Mouse (Mus musculus) urinary bladder, postnatal 14 days (tissue): Measurements from ENCODE around the gene Ticrr.
A peak's percentile ranks its signal among the peaks of the same experiment; 100 is the strongest.

Source experiments
- DNase-seq: peaks from one replicate; pipeline ENCODE4 v3.0.0; 2021; ENCODE audit warnings: low spot score

Ticrr gene

DNA sequence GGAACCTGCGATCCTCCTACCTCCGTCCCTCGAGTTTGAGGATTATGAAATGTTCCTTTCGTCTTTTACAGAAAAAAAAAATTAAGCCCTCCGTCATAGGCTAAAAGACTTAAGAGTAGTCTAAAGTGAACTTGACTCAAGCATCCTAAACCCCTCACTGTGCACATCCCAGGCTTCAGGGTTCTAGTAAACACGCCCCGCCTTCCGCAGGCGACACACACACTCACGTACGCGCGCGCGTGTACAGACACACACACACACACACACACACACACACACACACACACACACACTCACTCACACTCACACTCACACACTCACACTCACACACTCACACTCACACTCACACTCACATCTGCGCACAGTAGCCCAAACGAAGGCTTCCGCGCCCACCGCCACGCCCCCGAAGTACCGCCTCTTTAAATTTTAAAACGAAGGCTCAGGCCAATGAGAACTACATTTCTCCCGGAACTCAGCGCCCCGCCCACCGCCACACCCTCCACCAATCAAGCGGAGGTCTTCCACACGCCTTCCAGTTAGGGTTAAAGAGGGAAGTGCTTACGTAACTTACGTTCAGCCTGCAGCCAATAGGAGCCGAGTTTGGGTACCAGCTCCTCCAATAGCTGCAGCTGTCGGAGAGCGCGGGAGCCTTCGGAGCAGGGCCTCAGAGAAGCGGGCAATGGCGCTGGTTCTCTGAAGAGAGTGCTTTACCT lies at the start of gene Ticrr:
TSS of gene Ticrr (plus strand) at position 619 of the 713 bp plus-strand sequence.
- peak; percentile 98 for DNase-seq

GRCm38 (mm10) chr7:79611901-79612300 lies 48.1 kb upstream of the Ticrr start:
- DNase-seq: no peak

- peak; percentile 59 for DNase-seq
Observed at GRCm38 (mm10) chr7:79612783-79613182, 47.2 kb upstream of the Ticrr start.

GRCm38 (mm10) chr7:79613314-79613713 lies 46.7 kb upstream of the Ticrr start:
- no peak for DNase-seq

DNA sequence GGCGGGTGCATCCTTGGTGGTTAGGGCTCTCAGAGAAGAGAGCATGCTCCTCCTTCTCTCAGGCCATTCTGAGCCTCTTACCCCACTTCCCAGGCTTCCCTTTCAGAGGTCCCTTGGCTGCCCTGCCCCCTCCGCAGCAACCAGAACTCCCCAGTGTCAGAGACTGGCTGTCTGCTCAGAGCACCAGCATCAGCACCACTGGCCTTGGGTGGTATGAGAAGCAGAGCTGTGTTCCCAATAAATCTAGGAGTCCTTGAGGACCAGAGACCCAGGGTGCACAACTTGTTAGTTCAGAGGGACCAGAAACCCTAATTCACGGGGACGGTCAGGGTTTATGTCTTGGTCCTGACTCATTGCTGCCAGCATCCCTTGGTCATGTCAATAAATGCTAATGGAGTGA lies 45.0 kb upstream of the Ticrr start:
- DNase-seq: no peak

DNA sequence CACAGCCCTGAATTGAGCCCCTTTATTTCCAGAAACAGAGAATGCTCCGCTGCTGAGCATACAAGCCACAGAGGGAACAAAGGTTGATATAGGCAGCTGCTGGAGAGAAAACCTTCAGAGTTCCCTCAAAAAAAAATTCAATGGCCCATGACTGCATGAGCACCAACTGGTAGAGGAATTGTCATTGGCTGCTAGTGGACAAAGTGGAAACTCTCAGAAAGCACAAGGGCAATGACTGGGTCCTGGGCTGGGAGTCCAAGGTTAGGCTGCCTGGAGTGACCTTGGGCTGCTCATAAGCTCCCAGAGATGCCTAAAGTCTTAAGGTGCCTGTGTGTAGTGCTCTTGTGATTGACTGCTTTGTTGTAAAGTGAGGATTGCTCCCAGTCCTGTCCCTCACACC lies 44.1 kb upstream of the Ticrr start:
- DNase-seq: no peak

DNA sequence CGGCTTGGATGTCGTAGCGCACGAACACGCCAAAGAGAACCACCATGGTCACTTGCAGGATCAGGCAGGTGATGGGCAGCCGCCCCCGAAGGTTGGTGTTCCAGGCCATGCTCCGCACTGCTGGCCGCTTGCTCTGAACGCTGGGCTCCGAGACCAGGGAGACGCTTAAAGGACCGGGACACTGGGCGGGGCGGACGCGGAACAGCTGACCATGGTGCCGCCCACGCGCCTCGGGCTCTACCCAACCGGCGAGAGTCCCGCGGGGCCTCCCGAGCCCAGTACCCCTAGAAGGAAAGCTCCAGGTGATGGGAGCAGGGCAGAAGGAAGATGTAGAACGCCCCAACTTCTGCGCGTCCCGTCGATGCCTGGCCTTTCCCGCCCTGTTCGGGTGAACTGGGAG lies 42.6 kb upstream of the Ticrr start, which contains the start of gene Rhcg:
TSS of gene Rhcg (minus strand) at position 240 of the 400 bp plus-strand sequence.
- DNase-seq: no peak

DNA sequence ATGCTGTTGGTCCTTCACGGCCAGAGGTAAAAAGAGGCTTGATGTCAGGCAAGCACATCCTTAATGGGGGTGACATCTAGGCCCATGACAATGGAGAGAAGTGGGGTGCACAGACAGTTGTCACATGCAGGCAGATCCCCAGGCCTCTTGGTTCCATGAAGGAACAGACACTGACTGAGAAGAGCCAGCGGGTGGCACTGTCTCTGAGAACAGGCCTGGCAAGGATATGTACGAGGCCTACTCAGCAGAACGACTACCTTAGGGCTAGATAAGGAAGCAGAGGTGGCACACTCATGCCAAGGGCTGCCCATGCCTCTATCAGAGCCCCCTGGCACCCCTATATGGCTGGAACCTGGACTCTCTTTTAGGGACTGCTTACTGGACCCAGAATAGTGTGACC lies 40.5 kb upstream of the Ticrr start:
- DNase-seq: no peak

DNA sequence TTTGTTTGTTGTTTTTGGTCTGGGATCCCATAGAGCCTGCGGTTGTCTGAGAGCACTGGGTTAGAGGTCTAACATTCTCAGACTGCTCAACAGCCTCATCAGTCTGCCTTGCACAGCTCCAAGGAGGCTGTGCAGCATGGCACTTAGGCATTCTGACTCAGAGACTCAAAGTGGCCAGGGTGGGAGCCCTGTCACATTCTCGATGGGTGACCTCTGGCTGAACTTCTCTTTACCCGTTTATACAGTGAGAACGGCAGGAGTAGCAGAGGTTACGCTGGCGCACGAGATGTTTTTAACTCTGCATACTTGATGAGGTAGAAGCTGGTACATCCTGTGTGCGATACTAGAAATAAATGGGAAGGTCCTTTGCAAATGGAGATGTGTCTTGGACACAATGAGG lies 36.9 kb upstream of the Ticrr start:
- no peak for DNase-seq

- DNase-seq: no peak
Observed at GRCm38 (mm10) chr7:79626170-79626569, 33.8 kb upstream of the Ticrr start.

DNA sequence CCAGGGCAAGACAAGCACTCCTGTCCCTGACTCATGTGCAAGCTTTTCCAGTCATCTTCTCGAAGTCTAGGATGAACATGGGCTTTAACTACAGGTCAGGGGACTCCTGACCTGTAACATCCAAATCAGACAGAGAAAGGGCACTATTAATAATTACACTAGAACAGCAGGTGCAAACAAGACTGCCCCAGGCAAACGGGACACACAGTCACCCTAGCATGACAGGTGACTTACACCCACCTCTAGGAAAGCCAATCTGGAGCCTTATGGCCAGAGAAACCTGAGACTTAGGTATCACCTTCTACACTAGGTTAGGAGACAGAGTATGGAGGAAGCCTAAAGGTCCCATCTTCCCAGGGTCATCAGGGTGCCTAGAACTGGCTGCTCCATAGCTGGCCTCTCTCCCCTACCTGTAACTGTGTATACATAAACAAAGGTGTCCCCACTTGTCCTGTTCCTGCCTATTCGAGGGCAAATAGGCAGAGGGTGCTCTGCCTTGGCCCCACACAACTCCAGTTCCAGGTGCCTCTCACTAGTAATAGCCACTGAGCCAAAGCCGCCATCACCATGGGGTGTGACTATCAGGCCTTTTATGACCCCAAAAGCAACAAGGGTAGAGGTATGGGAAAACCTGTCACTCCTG lies 31.6 kb upstream of the Ticrr start:
- DNase-seq: no peak

DNA sequence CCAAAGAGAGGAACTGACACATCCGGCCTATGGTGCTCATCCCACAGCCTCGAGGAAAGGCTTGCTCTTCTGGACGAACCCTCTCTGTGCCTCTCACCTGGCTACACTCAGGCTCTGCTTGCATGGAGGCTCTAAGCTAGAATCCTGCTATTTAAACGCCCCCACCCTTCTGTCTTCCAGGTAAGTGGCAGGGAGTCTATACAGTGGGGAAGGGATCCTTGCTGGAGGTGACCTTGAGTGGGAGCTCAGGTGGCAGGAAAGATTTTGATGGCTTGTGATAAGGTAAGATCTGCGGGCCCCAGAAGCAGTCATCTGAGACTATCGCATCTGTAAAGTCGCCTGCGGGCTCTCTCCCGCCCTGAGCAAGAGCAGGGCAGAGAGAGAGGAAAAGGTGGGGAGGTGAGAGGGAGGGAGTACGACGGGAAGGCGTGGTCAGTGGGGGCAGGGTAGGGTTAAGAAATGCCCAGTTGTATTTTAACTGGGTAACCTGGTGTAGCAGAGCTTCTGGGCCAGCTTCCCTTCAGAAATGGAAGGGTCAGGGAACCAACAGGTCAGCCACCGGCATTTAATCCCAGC lies 28.1 kb upstream of the Ticrr start:
- DNase-seq: no peak

DNA sequence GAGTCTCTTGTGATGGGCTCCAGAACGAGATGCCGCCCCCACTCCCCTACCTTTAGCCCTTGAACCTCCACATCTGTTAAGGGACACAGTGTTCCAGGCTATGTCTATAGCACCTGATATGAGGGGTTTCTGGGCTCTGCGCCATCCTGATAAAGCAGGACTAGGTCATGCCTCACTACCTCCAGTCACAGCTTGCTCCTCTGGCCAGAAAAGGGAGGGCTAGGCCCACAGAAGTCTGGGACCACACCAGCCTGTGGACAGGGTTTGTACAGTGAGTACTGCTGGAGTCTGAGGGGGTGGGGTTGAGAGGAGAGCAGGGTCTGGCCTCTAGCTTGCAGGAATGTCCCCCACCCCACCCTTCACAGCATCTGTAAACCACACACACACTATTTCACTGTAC lies 12.8 kb upstream of the Ticrr start:
- peak; percentile 41 for DNase-seq

GRCm38 (mm10) chr7:79649005-79649404 lies 11.0 kb upstream of the Ticrr start:
- DNase-seq: peak; percentile 51

GRCm38 (mm10) chr7:79654185-79654584 lies 5.8 kb upstream of the Ticrr start:
- no peak for DNase-seq

- no peak for DNase-seq
Observed at GRCm38 (mm10) chr7:79654586-79654985, 5.4 kb upstream of the Ticrr start.

GRCm38 (mm10) chr7:79660291-79661150 lies 525 bp downstream of the Ticrr start:
- no peak for DNase-seq

GRCm38 (mm10) chr7:79661253-79661890 lies 1.4 kb downstream of the Ticrr start:
- no peak for DNase-seq

DNA sequence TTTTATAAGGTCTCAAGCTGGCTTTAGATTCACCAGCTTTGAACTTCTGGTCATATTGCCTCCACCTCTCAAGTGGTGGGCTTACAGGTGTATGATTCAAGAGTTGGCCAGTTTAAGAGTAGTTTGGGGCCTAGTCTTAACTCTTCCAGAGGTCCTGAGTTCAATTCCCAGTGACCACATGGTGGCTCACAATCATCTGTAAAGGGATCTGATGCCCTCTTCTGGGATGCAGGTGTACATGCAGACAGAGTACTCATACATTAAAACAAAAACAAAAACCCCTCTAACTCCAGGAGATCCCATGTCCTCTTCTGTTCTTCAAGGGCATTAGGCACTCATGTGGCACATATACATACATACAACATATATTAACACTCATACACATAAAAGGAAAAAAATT lies 6.7 kb downstream of the Ticrr start:
- DNase-seq: no peak

- DNase-seq: no peak
Observed at GRCm38 (mm10) chr7:79670900-79671604, 11.1 kb downstream of the Ticrr start.

GRCm38 (mm10) chr7:79679186-79679585 lies 19.2 kb downstream of the Ticrr start:
- no peak for DNase-seq
